Mouse (Mus musculus): ENCODE results near the gene Col27a1.

- TF ChIP-seq CTCF (IDR thresholded peaks at IDR 0.05; ENCODE audit: borderline replicate concordance, control insufficient read depth, extremely low read depth, insufficient read depth, low read length, poor library complexity) (no peak), POLR2A (IDR thresholded peaks at IDR 0.05; ENCODE audit: control insufficient read depth, extremely low read depth, insufficient read depth, low read length, poor library complexity) (no peak)
These were observed 88.8 kb downstream of the Col27a1 start for GRCm38 (mm10) chr4:63302641-63303040.
